Mouse (Mus musculus) kidney, adult 2 months (tissue): Measurements from ENCODE around the gene Col1a2. TPM values are rescaled to one million over a fixed set of nuclear protein-coding genes. Genes with fewer than 3 reads are reported as not detected.

Experiments used
- DNase-seq: peaks from one replicate; pipeline ENCODE4 v3.0.0; 2021
- H3K27ac ChIP-seq: fragments of 200-500 bp; 2 replicates; pipeline ENCODE4 v1.5.1; 2012; ENCODE audit warnings: low read depth, low read length, control low read depth, inconsistent platforms; ENCODE audit not compliant: insufficient read depth
- H3K27me3 ChIP-seq: fragments of 200-500 bp; replicated peaks from 2 replicates; pipeline ENCODE4 v1.6.1; 2012; ENCODE audit warnings: mild to moderate bottlenecking, moderate library complexity, low read length, inconsistent platforms; ENCODE audit not compliant: control insufficient read depth, insufficient read depth
- H3K36me3 ChIP-seq: fragments of 200-500 bp; 2 replicates; pipeline ENCODE4 v1.6.1; 2012; ENCODE audit warnings: mild to moderate bottlenecking, moderate library complexity, low read length, inconsistent platforms; ENCODE audit not compliant: control insufficient read depth, insufficient read depth
- H3K4me1 ChIP-seq: fragments of 200-500 bp; 2 replicates; pipeline ENCODE4 v1.6.1; 2011; ENCODE audit warnings: low read length; ENCODE audit not compliant: control insufficient read depth, insufficient read depth
- H3K4me3 ChIP-seq: fragments of 200-500 bp; 2 replicates; pipeline ENCODE4 v1.5.1; 2011; ENCODE audit warnings: mild to moderate bottlenecking, low read depth, low read length, control low read depth; ENCODE audit not compliant: insufficient read depth
- CTCF ChIP-seq: fragments of 200-500 bp; conservative IDR thresholded peaks from 2 replicates; pipeline ENCODE4 v1.5.1; 2011; ENCODE audit warnings: low read depth, mild to moderate bottlenecking, control low read depth, low read length, moderate library complexity, mixed read lengths; ENCODE audit not compliant: insufficient read depth, insufficient read length
- POLR2A ChIP-seq: fragments of 200-500 bp; IDR thresholded peaks from one replicate; pipeline ENCODE4 v1.6.1; 2011; ENCODE audit warnings: low read depth, low read length, control low read depth
- WGBS: fragments of 180-500 bp; shearing (Covaris S2); methylation state at CpG from one replicate; pipeline ENCODE4 v1.1.7; 2018; 5-methylcytosine and 5-hydroxymethylcytosine counted together
- polyA plus RNA-seq: library from polyadenylated mRNA; depleted of rRNA; stranded (reverse); fragments of >200 nt; gene quantifications from 2 replicates; pipeline ENCODE4 v1.2.3, GENCODE M21; 2012

Gene Col1a2
- polyA plus RNA-seq, 1 experiment: 67.9 TPM

GRCm38 (mm10) chr6:4561621-4562020, 57.0 kb downstream of the Col1a2 start:
- no peaks in the 10 kb centered on the region for H3K27me3 ChIP-seq
- no peak for TF ChIP-seq CTCF
- TF ChIP-seq POLR2A: no peak
- no peak overlapping the region for H3K27ac ChIP-seq
- H3K4me1 ChIP-seq: no peaks in the 10 kb centered on the region
- H3K4me3 ChIP-seq: no peak overlapping the region
- no peak for DNase-seq
- no peaks in the 10 kb centered on the region for H3K36me3 ChIP-seq

- TF ChIP-seq POLR2A (no peak), CTCF (no peak)
- H3K4me3 ChIP-seq: no peak overlapping the region
- H3K27ac ChIP-seq: no peak overlapping the region
- H3K27me3 ChIP-seq: no peaks in the 10 kb centered on the region
- no peak for DNase-seq
- WGBS: 82% methylated on average over 1 of the region's 1 CpGs
- no peaks in the 10 kb centered on the region for H3K4me1 ChIP-seq
- no peaks in the 10 kb centered on the region for H3K36me3 ChIP-seq
Observed at GRCm38 (mm10) chr6:4562401-4562800, 57.8 kb downstream of the Col1a2 start.

- Histone ChIP-seq H3K27me3 (no peaks in the 10 kb centered on the region), H3K4me1 (no peaks in the 10 kb centered on the region), H3K27ac (no peak overlapping the region), H3K36me3 (no peaks in the 10 kb centered on the region), H3K4me3 (no peak overlapping the region)
- DNase-seq: no peak
- WGBS: 73% methylated on average over 5 of the region's 5 CpGs
- no peak for TF ChIP-seq POLR2A
- TF ChIP-seq CTCF: no peak
Observed at GRCm38 (mm10) chr6:4563477-4563876, 58.9 kb downstream of the Col1a2 start.

- Histone ChIP-seq H3K4me3 (no peak overlapping the region), H3K27me3 (no peaks in the 10 kb centered on the region), H3K4me1 (no peaks in the 10 kb centered on the region), H3K27ac (no peak overlapping the region), H3K36me3 (no peaks in the 10 kb centered on the region)
- no peak for TF ChIP-seq CTCF
- DNase-seq: no peak
- 81% methylated on average over 4 of the region's 4 CpGs for WGBS
Observed at GRCm38 (mm10) chr6:4570412-4570811, 65.8 kb downstream of the Col1a2 start.

DNA sequence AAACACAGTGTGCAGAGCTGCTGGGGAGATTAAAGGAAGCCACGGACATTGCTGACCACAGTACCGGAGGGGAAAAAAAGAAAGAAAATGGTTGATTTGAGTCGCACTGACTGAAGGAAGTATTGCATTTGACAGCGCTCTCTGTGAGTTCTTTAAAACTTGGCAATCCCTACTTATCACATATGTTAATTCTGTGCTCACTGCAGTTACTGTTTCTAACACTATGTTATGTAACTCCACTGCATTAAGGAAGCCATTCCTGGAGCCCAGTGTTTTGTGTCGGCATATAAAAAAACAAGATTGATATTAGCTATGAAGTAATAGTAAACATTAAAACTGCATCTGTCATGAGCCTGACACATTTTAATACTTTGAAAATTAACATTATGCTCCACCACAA, 73.1 kb downstream of the Col1a2 start:
- TF ChIP-seq CTCF (no peak), POLR2A (no peak)
- 45% methylated on average over 5 of the region's 5 CpGs for WGBS
- H3K27ac ChIP-seq: no peak overlapping the region
- no peaks in the 10 kb centered on the region for H3K4me1 ChIP-seq
- no peaks in the 10 kb centered on the region for H3K27me3 ChIP-seq
- H3K4me3 ChIP-seq: no peak overlapping the region
- H3K36me3 ChIP-seq: no peaks in the 10 kb centered on the region
- DNase-seq: no peak

- H3K36me3 ChIP-seq: no peaks in the 10 kb centered on the region
- no peak overlapping the region for H3K4me3 ChIP-seq
- H3K4me1 ChIP-seq: no peaks in the 10 kb centered on the region
- TF ChIP-seq POLR2A (no peak), CTCF (no peak)
- 90% methylated on average over 6 of the region's 6 CpGs for WGBS
- H3K27ac ChIP-seq: no peak overlapping the region
- DNase-seq: no peak
- H3K27me3 ChIP-seq: no peaks in the 10 kb centered on the region
Observed at GRCm38 (mm10) chr6:4578343-4578742, 73.7 kb downstream of the Col1a2 start.

GRCm38 (mm10) chr6:4579620-4580019, 75.0 kb downstream of the Col1a2 start:
- H3K4me3 ChIP-seq: no peak overlapping the region
- H3K4me1 ChIP-seq: no peaks in the 10 kb centered on the region
- no peaks in the 10 kb centered on the region for H3K36me3 ChIP-seq
- 65% methylated on average over 5 of the region's 5 CpGs for WGBS
- H3K27me3 ChIP-seq: no peaks in the 10 kb centered on the region
- TF ChIP-seq POLR2A: no peak
- TF ChIP-seq CTCF: no peak
- no peak for DNase-seq
- no peak overlapping the region for H3K27ac ChIP-seq

DNA sequence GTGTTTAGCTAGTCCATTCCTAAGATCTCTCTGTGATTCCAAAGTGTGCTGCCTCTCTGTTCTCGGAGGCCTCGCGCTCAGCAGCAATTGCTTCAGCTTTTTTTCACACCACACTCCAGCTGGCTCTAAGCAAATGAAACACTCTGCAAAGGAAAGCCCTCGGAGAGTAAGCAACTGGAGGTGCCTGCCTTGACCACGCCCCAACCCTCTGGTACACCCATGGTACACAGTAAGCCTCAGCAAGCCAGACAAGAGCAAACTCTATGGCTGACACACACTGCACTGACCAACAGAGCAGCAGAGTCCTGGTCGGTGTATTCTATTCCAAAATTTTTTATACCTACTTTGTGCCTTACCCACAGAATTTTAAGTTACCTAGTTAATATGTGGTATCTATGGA, 78.9 kb downstream of the Col1a2 start:
- no peak for DNase-seq
- no peak overlapping the region for H3K4me3 ChIP-seq
- TF ChIP-seq POLR2A (no peak), CTCF (no peak)
- H3K27ac ChIP-seq: no peak overlapping the region
- no peaks in the 10 kb centered on the region for H3K36me3 ChIP-seq
- 65% methylated on average over 6 of the region's 6 CpGs for WGBS
- no peaks in the 10 kb centered on the region for H3K27me3 ChIP-seq
- H3K4me1 ChIP-seq: no peaks in the 10 kb centered on the region
